Mouse (Mus musculus) MN1 (cell line): ENCODE results near the gene Pakap.

ENCODE experiments used
- DNase-seq: peaks from one replicate; pipeline ENCODE4 v3.0.0-alpha.2; 2016; ENCODE audit warnings: low spot score

Pakap gene

DNA sequence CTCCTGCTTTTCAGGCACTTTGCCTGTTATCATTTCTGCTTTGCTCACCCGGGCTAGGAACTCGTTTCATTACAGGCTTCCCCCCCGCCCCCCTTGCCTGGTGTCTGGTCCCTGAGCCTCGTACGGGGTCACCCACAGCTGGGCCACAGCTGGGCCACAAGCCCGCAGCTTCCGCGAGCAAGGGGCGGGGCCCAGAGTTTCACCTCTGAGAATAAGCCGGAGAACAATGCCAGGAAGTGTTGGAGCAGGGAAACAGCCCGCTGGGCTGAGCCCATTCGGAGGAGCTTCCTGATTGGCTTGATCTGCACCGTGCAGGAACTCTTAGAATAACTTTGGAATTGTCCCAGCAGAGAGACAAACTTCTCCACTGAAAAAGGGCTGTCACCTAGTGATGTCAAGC, 107.4 kb downstream of the Pakap start:
- no peak for DNase-seq

DNA sequence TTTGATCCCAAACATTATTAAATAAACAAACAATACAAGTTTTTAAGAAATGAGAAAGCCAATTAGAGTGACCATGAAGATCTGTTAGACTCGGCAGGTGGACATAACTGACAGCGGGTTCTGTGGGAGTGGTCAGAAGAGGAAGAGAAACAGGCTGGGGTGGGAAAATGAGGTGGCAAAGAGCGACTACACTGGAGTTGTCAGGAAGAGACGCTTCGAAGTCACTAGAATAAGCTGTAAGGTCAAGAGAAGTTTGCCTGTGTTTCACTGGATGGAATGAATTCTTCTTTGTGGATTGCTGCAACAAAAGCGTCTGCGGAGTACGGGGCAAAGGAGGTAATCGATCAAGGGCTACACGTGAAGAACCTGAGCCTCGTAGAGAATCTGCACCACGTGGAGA, 109.9 kb downstream of the Pakap start:
- DNase-seq = no peak

DNA sequence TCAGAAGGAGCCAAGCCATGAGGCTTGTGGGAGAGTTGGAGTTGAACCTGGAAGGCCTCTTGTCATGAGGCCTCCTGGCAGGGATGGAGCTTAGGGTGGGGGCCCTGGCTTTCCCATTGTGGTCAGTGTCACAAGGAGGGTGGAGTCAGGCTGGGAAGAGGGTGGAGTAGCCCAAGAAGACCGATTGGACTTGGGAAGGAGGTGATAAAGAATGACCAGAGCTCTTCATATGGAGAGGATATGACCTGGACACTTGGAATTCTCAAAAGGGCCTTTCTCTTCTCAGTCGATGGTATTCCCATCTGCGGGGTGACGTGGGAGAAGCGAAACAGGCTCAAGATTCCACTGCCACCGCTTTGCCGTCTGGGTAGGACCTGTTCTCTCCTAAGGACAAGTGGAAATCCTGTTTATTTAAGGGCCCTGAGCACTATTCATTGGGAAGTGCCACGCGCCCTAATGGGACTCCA, 111.0 kb downstream of the Pakap start:
- DNase-seq = no peak

DNA sequence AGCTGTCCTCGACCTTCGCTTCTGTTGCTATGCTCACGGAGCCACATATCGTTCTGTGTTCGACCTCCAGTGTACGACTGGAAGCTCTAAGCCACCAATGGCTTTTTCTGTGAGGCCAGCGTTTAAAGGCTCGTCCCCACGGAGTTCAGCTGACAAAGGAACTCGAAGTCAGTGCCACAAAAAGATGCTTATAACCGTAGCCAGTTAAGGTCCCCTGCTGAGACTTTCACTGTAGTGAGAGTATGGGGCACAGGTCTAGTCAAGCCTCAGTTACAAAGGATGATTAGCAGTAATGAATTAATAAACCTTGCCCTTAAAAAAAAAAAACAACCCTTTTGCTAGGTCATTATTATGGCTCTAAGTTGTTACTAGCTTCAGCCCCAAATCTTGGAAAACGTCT, 112.2 kb downstream of the Pakap start:
- DNase-seq = no peak

DNA sequence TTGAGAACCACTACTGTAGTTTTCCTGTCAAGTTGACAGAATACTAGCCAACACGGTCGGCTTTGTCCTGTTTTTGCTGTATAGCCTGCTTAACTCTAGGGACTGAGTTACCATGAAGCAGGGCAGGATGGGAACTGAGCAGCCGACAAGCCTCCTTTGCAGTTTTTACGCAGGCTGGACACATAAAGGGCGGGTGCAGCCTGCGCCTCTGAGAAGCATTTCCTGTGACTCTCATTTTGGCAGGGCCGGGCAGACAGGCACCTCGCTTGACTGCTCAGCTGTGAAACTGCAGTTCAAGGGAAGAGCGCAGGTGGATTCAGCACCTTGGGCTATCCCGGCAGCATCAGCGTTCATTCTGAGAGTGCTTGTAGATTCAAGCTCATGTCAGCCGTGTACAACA, 113.5 kb downstream of the Pakap start:
- no peak for DNase-seq

DNA sequence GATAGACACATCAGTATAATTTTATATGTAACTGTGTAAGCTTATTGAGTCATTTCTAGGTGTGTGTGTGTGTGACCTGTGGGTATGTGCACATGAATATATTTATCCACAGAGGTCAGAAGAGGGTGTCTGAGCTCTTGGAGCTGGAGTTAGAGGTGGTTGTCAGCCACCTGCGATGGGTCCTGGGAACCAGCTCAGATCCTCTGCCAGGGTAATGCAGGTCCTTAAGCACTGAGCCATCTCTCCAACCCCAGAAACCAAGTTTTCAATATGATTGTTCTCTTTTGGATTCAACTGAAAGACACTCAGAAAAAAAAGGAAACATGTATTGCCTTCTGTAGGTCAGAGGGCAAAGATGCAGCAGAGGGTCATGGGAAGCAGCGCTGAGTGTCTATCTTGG, 114.4 kb downstream of the Pakap start:
- DNase-seq = no peak

DNA sequence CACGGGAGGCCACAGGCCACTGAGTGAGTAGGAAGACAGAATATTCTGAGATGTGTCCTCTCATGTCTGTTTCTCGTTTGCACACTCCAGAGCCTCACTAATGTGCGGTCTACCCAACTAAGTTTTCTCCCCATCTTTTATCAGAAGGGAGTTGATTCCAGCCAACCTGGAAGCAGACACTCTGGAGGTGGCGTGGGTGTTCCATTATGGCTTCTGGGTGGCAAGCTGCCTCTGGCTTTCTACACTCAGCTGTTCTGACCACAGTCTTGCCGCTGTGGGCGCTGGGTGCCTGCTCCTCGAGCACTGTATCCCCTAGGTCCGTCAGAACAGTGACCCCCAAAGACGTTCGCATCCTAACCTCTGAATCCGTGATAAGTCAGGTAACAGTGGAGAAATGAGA, 115.0 kb downstream of the Pakap start:
- DNase-seq = no peak

DNA sequence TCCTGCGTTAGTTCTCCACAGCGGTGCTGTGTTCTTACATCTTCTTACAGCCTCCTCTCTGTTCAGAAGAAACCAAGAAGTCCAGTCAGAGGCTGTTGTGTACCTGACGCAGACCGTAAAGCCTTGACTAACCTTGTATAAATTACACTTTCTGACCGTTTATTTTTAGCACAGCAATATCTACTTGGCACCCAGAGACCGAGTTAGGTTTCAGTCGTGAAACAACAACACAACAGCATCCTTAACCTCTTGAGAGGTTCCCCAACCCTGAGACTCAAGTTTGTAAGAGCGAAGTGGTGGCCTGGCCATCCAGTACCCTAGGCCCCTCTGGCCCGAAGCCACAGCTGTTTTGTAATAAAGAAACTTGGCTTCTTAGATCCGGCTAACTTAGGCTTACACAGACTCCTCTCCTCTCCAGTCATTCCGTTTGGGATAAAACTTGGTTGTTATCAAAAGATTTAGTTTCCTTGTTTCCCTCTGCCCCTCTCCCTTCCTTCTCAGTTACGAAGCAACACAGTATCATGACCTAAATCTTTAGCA, 116.8 kb downstream of the Pakap start:
- DNase-seq = no peak

DNA sequence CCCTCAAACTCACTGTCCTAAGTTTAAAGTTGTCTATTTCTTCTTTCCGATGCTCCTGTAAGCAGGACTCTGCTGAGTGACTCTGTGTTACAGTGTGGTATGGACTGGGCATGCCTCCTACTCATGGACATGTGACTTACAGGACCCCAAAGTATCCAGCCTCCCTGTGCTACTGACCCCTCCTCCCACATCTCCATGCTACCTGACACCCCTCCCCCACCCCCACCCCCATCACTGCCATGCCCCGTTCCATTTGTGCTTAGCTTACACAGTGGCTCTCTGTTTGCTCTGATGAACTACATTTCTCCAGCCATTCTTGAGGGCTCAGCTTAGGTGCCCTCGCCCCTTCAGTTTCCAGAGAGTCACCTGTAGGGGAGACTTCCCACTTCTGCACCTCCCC, 118.8 kb downstream of the Pakap start:
- DNase-seq = no peak

DNA sequence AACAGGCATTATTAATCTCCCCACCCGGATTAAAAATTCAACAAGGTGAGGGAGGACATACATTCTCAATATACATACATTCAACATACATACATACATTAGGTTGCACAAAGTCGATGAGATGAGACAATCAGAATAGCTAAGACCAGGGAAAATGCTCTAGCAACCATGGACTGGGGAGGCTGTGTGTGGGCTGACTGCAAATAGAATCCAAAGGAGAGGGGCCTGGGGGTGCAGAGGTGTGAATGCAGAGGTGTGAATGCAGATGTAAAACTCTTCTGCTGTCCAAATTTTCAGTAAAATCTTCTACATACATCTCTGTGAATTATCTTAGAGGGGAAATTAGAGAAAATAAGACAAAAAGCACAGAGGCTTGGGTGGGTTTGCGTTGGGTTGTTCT, 119.6 kb downstream of the Pakap start:
- DNase-seq = no peak

DNA sequence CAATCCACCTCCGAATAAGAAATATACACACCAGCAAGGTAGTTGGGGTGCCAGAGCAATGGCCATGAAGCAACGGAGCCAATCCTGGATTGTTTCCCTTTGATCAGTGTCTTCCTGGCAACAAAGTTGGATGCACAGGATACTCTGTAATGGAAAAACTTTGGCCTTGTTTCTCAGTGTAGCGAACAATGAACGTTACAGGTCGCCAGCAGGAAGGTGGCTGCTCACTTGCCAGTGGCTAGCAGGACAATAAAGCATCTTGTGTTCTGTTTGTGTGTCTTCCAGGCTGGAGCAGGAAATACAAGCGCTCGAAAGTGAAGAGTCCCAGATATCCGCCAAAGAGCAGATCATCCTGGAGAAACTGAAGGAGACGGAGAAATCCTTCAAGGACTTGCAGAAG, 120.2 kb downstream of the Pakap start:
- DNase-seq = no peak

DNA sequence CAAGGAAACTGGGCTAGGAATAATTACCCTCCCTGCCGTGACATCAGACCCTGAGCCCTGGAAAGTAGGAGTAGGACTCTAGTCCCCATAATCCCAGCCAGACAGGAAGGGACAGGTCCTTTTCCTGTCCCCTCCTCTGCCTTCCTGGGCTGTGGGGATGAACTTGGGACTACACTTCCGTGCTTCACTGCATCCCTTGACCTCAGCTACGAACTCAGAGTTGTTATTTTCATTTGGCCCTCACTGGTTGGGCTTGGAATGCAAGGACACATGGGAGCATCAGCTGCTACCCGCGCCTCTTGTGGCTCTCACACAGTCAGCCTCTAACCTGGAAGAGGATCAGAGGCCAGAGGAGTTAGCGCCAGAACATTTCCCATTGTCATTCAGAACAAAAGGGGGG, 122.0 kb downstream of the Pakap start:
- DNase-seq = no peak

DNA sequence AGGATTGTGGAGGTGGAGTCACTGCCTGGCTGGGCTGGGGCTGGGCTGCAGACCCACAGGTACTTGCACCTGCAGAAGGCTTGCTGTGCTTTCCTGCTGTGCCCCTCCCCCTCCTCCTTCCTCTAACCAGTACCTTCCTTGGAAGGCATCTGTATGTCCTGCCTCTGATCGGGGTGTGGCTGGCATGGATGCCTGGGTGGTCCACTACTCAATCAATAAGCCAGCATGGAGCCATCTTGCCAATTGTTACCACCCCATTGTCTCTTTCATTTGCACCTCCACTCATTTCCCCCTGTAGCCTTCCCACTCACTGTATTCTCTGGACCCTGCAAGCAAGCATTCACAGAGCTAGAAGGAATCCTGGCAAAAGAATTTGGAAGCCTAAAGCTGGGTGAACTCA, 122.8 kb downstream of the Pakap start:
- DNase-seq = no peak

DNA sequence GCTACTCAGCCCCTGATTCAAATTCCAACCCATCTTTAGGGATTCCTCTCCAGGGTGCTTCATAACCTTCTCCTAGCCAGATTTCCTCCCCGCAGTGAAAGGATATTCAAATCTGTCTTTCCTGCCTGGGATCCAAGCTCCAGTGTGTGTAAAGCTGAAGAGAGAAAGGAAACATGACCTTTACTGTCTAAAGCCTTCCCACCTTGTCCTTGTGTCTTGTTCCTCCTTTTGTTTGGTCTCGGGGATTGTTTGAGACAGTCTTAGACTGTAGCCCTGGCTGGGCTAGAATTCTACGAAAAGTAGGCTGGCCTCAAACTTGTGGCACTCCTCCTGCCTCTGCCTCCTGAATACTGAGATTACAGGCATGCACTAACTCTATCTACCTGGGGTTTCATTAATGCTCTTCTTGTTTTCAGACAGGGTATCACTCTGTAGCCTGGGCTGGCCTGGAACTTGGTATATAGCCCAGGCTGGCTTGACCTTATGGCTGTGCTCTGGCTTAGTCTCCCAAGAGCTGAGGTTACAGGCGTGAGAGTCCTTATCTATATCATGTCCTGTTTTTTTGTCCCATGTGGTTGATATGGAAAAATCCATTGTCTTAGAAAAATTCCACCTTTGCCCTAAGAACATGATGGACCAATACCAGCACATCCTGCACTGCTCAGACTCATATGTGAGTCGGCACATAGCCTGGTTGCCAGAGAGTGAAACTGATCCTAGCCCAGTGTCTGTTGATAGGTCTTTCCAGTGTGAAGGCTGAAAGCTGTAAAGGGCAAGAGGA, 126.6 kb downstream of the Pakap start:
- DNase-seq = no peak

DNA sequence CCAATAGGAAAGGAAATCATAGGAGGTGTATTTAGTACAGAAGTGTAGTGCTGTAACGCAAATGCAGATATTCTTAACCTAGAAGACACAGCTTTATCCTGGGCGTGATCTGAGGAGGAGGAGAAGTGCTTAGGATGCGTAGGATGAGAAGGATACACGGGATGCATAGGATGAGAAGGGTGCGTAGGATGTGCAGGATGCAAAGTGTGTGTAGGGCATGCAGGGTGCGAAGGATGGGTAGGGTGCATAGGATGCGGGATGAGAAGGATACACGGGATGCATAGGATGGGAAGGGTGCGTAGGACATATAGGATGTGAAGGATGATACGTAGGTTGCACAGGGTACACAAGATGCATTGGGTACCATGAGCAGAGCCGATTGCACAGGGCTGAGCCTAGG, 129.0 kb downstream of the Pakap start:
- no peak for DNase-seq

DNA sequence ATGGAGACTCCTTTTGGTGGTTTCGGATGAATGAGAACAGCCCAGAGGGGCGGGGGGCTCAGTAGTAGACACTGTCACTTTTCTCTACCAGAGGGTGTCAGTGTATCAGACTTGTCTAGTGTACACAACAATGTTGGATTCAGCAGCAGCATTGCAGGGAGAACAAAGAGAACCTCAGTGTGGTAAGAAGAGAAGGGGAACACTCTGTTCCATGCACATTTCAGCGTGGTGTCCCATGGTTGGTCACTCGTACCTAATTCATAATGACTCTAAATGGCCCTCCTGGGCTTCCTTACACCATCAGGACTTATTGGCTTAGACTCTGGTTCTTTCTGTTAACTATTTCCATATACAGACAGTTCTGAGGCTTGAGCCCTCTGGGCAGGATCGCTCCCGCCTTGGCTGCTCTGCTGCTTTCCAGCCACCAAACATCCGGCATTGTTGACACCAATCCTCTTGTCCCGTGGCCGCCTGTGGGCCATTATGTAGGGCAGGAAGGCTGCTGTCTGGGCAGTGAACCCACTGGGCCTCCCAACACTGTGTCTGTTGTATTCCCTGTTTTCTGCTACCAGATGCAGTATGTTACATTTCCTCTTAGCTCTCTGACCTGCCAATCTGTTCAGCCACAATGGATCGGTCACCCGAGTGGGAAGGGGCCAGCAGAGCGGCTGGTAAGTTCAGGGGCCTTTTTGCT, 130.1 kb downstream of the Pakap start:
- no peak for DNase-seq

DNA sequence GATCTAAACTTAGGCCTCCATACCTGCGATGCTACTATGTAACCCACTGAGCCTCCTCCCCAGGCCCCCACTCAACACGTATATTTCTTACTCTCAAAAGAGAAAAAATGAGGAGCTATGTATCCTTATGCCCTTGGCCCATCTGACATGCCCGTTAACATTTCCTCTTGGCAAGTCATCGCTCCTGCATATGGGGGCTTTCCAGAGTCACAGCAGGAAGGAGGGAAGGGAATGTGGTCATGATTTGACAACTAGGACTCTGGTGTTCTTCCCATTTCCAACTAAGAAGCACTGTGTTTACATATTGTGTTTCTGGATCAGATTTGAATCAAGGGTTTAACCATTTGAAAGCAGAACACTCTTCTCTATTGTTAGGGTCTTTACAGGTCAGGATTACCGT, 133.6 kb downstream of the Pakap start:
- DNase-seq = no peak

DNA sequence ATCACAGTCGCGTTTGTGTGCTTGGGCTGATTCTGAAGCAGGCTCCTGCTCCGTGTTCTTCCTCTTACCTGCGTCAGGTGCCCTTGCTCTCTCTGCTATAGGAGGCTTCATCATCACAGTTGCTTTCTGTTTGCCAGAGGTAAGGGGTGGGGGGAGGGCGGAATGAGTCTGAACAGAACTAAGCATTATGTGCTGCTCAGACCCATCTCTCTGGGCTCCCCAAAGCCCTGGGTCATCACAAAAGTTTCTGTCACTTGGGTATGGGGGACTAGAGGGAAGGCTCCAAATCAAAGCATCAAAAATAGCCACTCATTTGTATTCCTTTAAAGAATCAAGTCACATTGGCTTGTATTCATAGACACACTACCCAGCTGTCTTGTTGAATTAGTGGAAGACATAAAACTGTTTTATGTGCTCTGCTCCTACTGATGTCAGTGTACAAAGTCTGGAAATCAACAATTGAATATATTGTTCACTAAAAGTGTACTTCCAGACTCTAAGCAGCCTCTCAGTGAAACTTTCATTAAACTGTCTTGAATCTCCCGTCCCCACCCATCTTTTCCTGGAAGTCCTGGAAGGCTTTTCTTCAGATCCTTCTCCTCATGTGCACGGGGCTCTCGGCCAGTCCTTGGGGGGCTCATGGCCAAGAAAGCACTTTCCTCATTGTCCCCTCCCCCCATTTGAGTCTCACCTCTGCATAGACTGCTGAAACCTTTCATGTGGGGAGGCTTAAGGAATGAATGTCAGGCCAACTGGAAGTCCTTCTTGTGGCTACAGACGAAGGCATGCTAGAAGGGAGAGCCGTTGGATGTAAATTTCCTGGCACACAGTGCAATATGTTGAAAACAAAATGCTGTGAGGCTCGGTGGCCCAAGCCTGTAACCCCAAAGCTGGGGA, 135.8 kb downstream of the Pakap start:
- no peak for DNase-seq

DNA sequence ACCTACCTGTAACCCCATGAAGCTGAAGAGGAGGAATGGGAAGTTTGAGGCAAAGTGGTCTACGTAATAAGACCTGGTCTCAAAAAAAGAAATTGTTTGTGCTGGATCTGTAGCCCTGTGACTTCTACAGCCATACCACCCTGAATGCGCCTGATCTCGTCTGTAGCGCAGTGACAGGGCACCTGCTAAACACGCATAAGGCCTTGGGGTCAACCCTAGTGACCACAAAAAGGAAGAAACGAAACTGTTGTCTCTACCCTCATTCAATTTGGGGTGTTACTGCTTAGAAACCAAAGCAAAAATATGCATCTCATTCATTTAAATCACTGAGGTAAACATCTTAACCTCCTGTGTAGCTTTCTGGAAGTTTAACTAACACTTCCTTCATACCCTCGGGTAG, 136.6 kb downstream of the Pakap start:
- DNase-seq = no peak

DNA sequence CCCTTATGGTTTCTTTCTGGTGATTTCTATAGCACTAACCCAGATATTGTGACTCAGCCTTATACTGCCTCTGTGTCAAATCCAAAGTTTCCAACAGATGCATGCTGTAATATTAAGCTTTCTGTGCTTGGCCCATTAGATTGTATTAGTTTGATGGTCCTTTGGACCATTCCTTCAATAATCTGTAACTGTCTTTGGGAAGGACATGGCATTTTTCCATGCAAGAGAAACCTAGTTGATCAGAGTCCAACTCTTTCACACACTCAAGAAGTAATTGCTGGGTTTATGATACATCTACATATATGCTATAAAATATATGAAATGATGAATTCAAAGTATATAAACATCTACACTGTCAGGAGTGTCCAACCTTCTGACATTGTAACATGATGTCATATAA, 147.9 kb downstream of the Pakap start:
- DNase-seq = no peak

DNA sequence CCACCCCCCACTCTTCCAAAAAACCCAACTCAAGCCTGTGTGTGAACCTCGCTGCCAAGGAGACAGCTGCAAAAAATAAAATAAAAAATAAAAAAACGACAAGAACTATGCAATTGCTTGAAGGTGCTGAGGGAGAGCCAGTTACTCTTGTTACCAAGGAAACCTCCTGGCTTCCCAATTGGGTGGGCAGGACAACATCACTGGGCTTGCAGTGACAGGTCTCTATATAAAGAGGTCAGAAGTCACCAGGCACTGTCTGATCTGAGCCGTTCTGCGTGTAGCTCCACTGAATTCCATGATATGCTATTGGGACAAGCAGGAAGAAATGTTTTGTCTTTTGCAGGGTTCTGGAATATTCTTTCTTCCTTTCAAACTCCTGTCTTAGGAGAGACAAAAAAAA, 148.8 kb downstream of the Pakap start:
- DNase-seq = no peak

DNA sequence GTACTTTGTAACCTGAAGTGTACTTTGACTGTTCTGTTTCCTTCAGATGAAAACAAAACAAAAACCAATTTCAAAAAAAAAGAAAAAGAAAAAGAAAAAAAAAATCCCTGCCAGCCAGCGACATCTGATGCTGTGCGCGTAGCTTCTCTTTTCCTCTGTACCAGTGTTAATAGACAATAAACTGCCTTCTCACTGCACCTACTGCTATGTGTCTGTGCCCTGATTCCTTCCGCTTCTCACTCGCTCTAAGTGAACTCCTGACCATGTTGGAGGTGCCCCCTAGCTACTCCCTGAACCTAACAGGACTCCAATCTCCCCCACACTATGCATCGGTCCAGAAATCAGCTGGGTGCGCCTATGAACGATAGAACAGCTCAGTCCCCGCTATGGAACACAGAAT, 149.4 kb downstream of the Pakap start, which contains the start of gene Akap2:
Gene Akap2 (plus strand): TSS at position 304 of the 400 bp plus-strand sequence.
- DNase-seq = no peak
